ENCODE assay signal across 12 mouse cellular contexts in genomic region chr13:63270191-63270590, GRCm38 (mm10).
A peak's percentile ranks its signal among the peaks of the same experiment; 100 is the strongest.
DNase-seq lines count a peak whose midpoint lies in the region; ATAC-seq and TF ChIP-seq lines count a peak whose summit lies in the region.
"Had no signal": no experiment of that assay in that cellular context is flagged by ENCODE, and none has a peak within 500 bp of the region (broad histone marks: within the 10 kb centered on the region; RNA-seq: fewer than 3 reads in every experiment).

No protein-coding gene starts in this region.

- WGBS in kidney, adult 2 months, result 36% methylated on average over 5 of the region's 5 CpGs
- 19% methylated on average over 5 of the region's 5 CpGs for WGBS in embryonic facial prominence, embryonic 10.5 days
- 43% methylated on average over 5 of the region's 5 CpGs for WGBS in intestine, postnatal 0 days
- WGBS in neural tube, embryonic 15.5 days, result 59% methylated on average over 5 of the region's 5 CpGs

- H3K9me3 ChIP-seq in embryonic facial prominence, embryonic 10.5 days, result no peaks in the 10 kb centered on the region
- H3K9me3 ChIP-seq in intestine, postnatal 0 days (ENCODE audit: control insufficient read depth), result no peaks in the 10 kb centered on the region
- no peaks in the 10 kb centered on the region for H3K9me3 ChIP-seq in neural tube, embryonic 15.5 days (replicated peaks)
- H3K9me3 ChIP-seq: megakaryocyte, embryonic 14.5 days had no signal

- peak overlapping the region; percentile 28; the same call in 1 of the 2 replicates for H3K27ac ChIP-seq in kidney, adult 2 months (ENCODE audit: insufficient read depth, low read depth, low read length)
- H3K27ac ChIP-seq in embryonic facial prominence, embryonic 10.5 days (replicated peaks), result 0 out of 2 replicates have a peak overlapping the region, but pooled peaks have one; percentile 21
- H3K27ac ChIP-seq in intestine, postnatal 0 days (ENCODE audit: low read depth, low read length), result peak overlapping the region; percentile 35; the same call in 1 of the 2 replicates
- no peak overlapping the region for H3K27ac ChIP-seq in neural tube, embryonic 15.5 days (replicated peaks)
- H3K27ac ChIP-seq in layer of hippocampus, adult 2 months, result no peak overlapping the region

- peak overlapping the region; percentile 31; the same call in 1 of the 2 replicates for H3K9ac ChIP-seq in intestine, postnatal 0 days (ENCODE audit: low read depth, low read length)
- no peak overlapping the region for H3K9ac ChIP-seq in neural tube, embryonic 15.5 days (replicated peaks)
- H3K9ac ChIP-seq: forebrain, postnatal 0 days had no signal

- H3K4me3 ChIP-seq in kidney, adult 2 months (ENCODE audit: insufficient read depth, low read depth, low read length), result no peak overlapping the region; the same call in 1 of the 2 replicates
- H3K4me3 ChIP-seq in embryonic facial prominence, embryonic 10.5 days, result 0 out of 2 replicates have a peak overlapping the region, but pooled peaks have one; percentile 2
- no peak overlapping the region for H3K4me3 ChIP-seq in intestine, postnatal 0 days (ENCODE audit: low read depth, low read length)
- H3K4me3 ChIP-seq in neural tube, embryonic 15.5 days (replicated peaks), result no peak overlapping the region
- H3K4me3 ChIP-seq in layer of hippocampus, adult 2 months, result no peak overlapping the region
- H3K4me3 ChIP-seq: megakaryocyte, embryonic 14.5 days had no signal

- no peak for ATAC-seq in intestine, postnatal 0 days
- no peak for ATAC-seq in neural tube, embryonic 15.5 days (ENCODE audit: low FRiP score)
- ATAC-seq: forebrain, postnatal 0 days had no signal

- H3K4me2 ChIP-seq in intestine, postnatal 0 days (replicated peaks; ENCODE audit: low read depth), result peak overlapping the region; percentile 54
- no peak overlapping the region for H3K4me2 ChIP-seq in neural tube, embryonic 15.5 days

- no peak for TF ChIP-seq POLR2A in kidney, adult 2 months (IDR thresholded peaks at IDR 0.05; ENCODE audit: low read depth, low read length)

- TF ChIP-seq CTCF in kidney, adult 2 months (conservative IDR thresholded peaks at IDR 0.05; ENCODE audit: insufficient read depth, insufficient read length, low read depth, low read length), result no peak
- no peak for TF ChIP-seq CTCF in intestine, postnatal 0 days (IDR thresholded peaks at IDR 0.05; ENCODE audit: low read depth)
- TF ChIP-seq CTCF in layer of hippocampus, adult 2 months (conservative IDR thresholded peaks at IDR 0.05), result no peak

- peaks cover 52% of the 10 kb centered on the region for H3K4me1 ChIP-seq in kidney, adult 2 months (ENCODE audit: control insufficient read depth, insufficient read depth, low read length)
- H3K4me1 ChIP-seq in embryonic facial prominence, embryonic 10.5 days, result peaks cover 84% of the 10 kb centered on the region
- 0 out of 2 replicates have a peak, but pooled peaks cover 2% of the 10 kb centered on the region for H3K4me1 ChIP-seq in intestine, postnatal 0 days (replicated peaks; ENCODE audit: control insufficient read depth, insufficient read depth, low read length)
- H3K4me1 ChIP-seq in neural tube, embryonic 15.5 days, result peaks cover 17% of the 10 kb centered on the region

- no peaks in the 10 kb centered on the region; the same call in 1 of the 2 replicates for H3K36me3 ChIP-seq in kidney, adult 2 months (ENCODE audit: control insufficient read depth, insufficient read depth, low read length)
- H3K36me3 ChIP-seq in embryonic facial prominence, embryonic 10.5 days (replicated peaks), result no peaks in the 10 kb centered on the region
- H3K36me3 ChIP-seq in intestine, postnatal 0 days (ENCODE audit: control insufficient read depth, insufficient read depth), result no peaks in the 10 kb centered on the region
- no peaks in the 10 kb centered on the region for H3K36me3 ChIP-seq in neural tube, embryonic 15.5 days

- peak; percentile 78 for DNase-seq in kidney, adult 2 months
- no peak for DNase-seq in kidney, postnatal 10 days
- DNase-seq in embryonic facial prominence, embryonic 10.5 days (ENCODE audit: low spot score), result no peak
- DNase-seq in lung, postnatal 36 days, result peak; percentile 79
- DNase-seq in layer of hippocampus, adult 2 months (ENCODE audit: low spot score in 2 of 2), result no peak
- DNase-seq: forebrain, postnatal 0 days; right cerebral cortex, adult 18-20 months; thymus, adult 18-20 months had no signal

- no peaks in the 10 kb centered on the region for H3K27me3 ChIP-seq in kidney, adult 2 months (replicated peaks; ENCODE audit: control insufficient read depth, insufficient read depth, low read length)
- H3K27me3 ChIP-seq in embryonic facial prominence, embryonic 10.5 days (replicated peaks; ENCODE audit: low read depth, poor library complexity, severe bottlenecking), result peaks cover 31% of the 10 kb centered on the region
- no peaks in the 10 kb centered on the region for H3K27me3 ChIP-seq in intestine, postnatal 0 days (replicated peaks; ENCODE audit: control insufficient read depth, insufficient read depth, low read length)
- H3K27me3 ChIP-seq in neural tube, embryonic 15.5 days (replicated peaks), result peaks cover 11% of the 10 kb centered on the region; the same call in 1 of the 2 replicates
- H3K27me3 ChIP-seq: CH12.LX; megakaryocyte, embryonic 14.5 days had no signal

Comparison
In these comparisons a context has a peak if more than half of its experiments do, and no peak if none do; other contexts are left out.
1. DNase-seq: peak in kidney, adult 2 months (single experiment) and lung, postnatal 36 days (single experiment); none in kidney, postnatal 10 days (single experiment), embryonic facial prominence, embryonic 10.5 days (single experiment) and layer of hippocampus, adult 2 months (0 of 2).
2. H3K27ac ChIP-seq: peak in kidney, adult 2 months (single experiment), embryonic facial prominence, embryonic 10.5 days (single experiment) and intestine, postnatal 0 days (single experiment); none in neural tube, embryonic 15.5 days (single experiment) and layer of hippocampus, adult 2 months (single experiment).